Mouse (Mus musculus) MEL-GATA-1-ER (cell line): ENCODE results near the gene Cramp1l.
"Not testable (repeated sequence)": the region's sequence is repeated elsewhere in the genome, so short reads cannot be mapped to it uniquely, and the experiment has no call there.

Experiments used
- DNase-seq: peaks from one replicate; pipeline ENCODE4 v3.0.0-alpha.2; 2012; ENCODE audit warnings: low read depth; ENCODE audit errors: extremely low read depth

Gene Cramp1l

GRCm38 (mm10) chr17:24960135-24960851 is 55.3 kb downstream of the Cramp1l start, which contains the start of gene Jpt2:
Gene Jpt2 (minus strand): TSS chr17:24960689.
- DNase-seq = peak; percentile 81

GRCm38 (mm10) chr17:24959371-24959770 is 56.2 kb downstream of the Cramp1l start:
- no peak for DNase-seq

- DNase-seq = no peak
These were observed 62.3 kb downstream of the Cramp1l start for GRCm38 (mm10) chr17:24953291-24953690.

- DNase-seq = no peak
These were observed 64.9 kb downstream of the Cramp1l start for GRCm38 (mm10) chr17:24950671-24951070.

- DNase-seq = no peak
These were observed 67.4 kb downstream of the Cramp1l start for GRCm38 (mm10) chr17:24948204-24948603.

GRCm38 (mm10) chr17:24943589-24943988 is 72.0 kb downstream of the Cramp1l start:
- DNase-seq = not testable (repeated sequence)

- DNase-seq = no peak
These were observed 72.6 kb downstream of the Cramp1l start for GRCm38 (mm10) chr17:24943036-24943435.

GRCm38 (mm10) chr17:24942453-24942852 is 73.1 kb downstream of the Cramp1l start:
- not testable (repeated sequence) for DNase-seq

- no peak for DNase-seq
These were observed 78.3 kb downstream of the Cramp1l start for GRCm38 (mm10) chr17:24937266-24937665.

GRCm38 (mm10) chr17:24936259-24937237 is 79.0 kb downstream of the Cramp1l start, which contains the start of gene Mapk8ip3:
Gene Mapk8ip3 (minus strand): TSS chr17:24936977.
- peak; percentile 77 for DNase-seq

GRCm38 (mm10) chr17:24935666-24936065 is 79.9 kb downstream of the Cramp1l start:
- DNase-seq = no peak

GRCm38 (mm10) chr17:24934926-24935325 is 80.7 kb downstream of the Cramp1l start:
- no peak for DNase-seq

- DNase-seq = no peak
These were observed 82.4 kb downstream of the Cramp1l start for GRCm38 (mm10) chr17:24933163-24933562.

- no peak for DNase-seq
These were observed 83.2 kb downstream of the Cramp1l start for GRCm38 (mm10) chr17:24932431-24932830.

- DNase-seq = no peak
These were observed 86.1 kb downstream of the Cramp1l start for GRCm38 (mm10) chr17:24929506-24929905.

GRCm38 (mm10) chr17:24923246-24923645 is 92.3 kb downstream of the Cramp1l start:
- DNase-seq = no peak

- DNase-seq = no peak
These were observed 101.6 kb downstream of the Cramp1l start for GRCm38 (mm10) chr17:24913984-24914383.
